Mouse (Mus musculus) kidney, adult 2 months (tissue): ENCODE results near the gene Ovca2.

ENCODE experiments used
- CTCF ChIP-seq: fragments of 200-500 bp; conservative IDR thresholded peaks from 2 replicates; pipeline ENCODE4 v1.5.1; 2011; ENCODE audit warnings: low read depth, mild to moderate bottlenecking, control low read depth, low read length, moderate library complexity, mixed read lengths; ENCODE audit not compliant: insufficient read depth, insufficient read length
- POLR2A ChIP-seq: fragments of 200-500 bp; IDR thresholded peaks from one replicate; pipeline ENCODE4 v1.6.1; 2011; ENCODE audit warnings: low read depth, low read length, control low read depth

DNA sequence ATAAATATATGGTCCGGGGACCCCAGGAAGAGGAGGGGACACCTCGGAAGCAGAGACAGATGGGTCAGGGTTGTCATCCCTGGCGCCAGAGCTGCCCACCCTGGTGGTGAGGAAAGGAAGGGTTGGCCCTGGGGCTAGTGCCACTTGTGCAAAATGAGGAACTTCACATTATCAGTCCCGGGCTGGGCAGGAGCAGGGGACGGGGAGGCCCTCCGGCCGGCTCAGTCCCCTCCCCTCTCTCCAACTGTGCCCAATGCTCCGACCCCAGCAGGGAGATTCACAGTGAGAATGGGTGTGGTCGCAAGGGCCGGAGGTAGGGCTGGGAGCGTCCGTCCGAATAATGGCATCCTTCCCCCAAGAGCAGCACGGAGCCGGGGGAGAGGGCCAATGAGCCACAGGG, 13.9 kb downstream of the Ovca2 start:
- TF ChIP-seq POLR2A (no peak), CTCF (no peak)
